Mouse (Mus musculus): ENCODE data around the gene Spint3. TPM values are rescaled to one million over a fixed set of nuclear protein-coding genes. Genes with fewer than 3 reads are reported as not detected.

Gene Spint3
- total RNA-seq, 2 experiments from 2014 or later: not detected

Other genes with a start within 250 kb of the Spint3 start
- not detected for gene Svs5, start 240.7 kb downstream of the Spint3 start, total RNA-seq (2021)
- under 1 TPM; 0.59 to 0.68 TPM for gene Slpi, start 184.4 kb downstream of the Spint3 start, total RNA-seq (2021)
- under 1 TPM; 0.34 to 0.45 TPM for gene Rbpjl, start 170.3 kb downstream of the Spint3 start, total RNA-seq (2021)
- 10 to 100 TPM; 13.0 to 17.5 TPM for gene Matn4, start 168.3 kb downstream of the Spint3 start, total RNA-seq (2021)
- 100 to 1,000 TPM; 101 to 146 TPM for gene Sdc4, start 129.6 kb downstream of the Spint3 start, total RNA-seq (2021)
- 10 to 100 TPM; 41.0 to 45.2 TPM for gene Sys1, start 116.5 kb downstream of the Spint3 start, total RNA-seq (2021)
- gene Gm20458, start 112.5 kb downstream of the Spint3 start, total RNA-seq (2021): 10 to 100 TPM in 1 of 2 experiments, 1 to 10 TPM in 1; 3.9 to 11.3 TPM
- gene Trp53tg5, start 99.7 kb downstream of the Spint3 start, total RNA-seq (2021): not detected
- 100 to 1,000 TPM; 116 to 118 TPM for gene Dbndd2, start 87.4 kb downstream of the Spint3 start, total RNA-seq (2021)
- gene Pigt, start 75.9 kb downstream of the Spint3 start, total RNA-seq (2021): 10 to 100 TPM; 85.3 to 87.3 TPM
- gene Wfdc2, start 11.0 kb downstream of the Spint3 start, total RNA-seq (2021): under 1 TPM in 1 of 2 experiments, not detected in 1; 0.34 TPM
- not detected for gene Wfdc6a, start 12.0 kb upstream of the Spint3 start, total RNA-seq (2021)
- gene Eppin, start 20.1 kb upstream of the Spint3 start, total RNA-seq (2021): not detected
- gene Wfdc6b, start 40.1 kb upstream of the Spint3 start, total RNA-seq (2021): not detected
- not detected for gene Wfdc8, start 40.2 kb upstream of the Spint3 start, total RNA-seq (2021)
- not detected for gene Wfdc16, start 65.3 kb upstream of the Spint3 start, total RNA-seq (2021)
- not detected for gene Wfdc10, start 82.6 kb upstream of the Spint3 start, total RNA-seq (2021)
- gene Wfdc9, start 83.1 kb upstream of the Spint3 start, total RNA-seq (2021): not detected
- gene Wfdc11, start 100.6 kb upstream of the Spint3 start, total RNA-seq (2021): not detected
- not detected for gene Wfdc13, start 111.6 kb upstream of the Spint3 start, total RNA-seq (2021)
- not detected for gene Spint4, start 125.0 kb upstream of the Spint3 start, total RNA-seq (2021)
- gene Spint5, start 141.8 kb upstream of the Spint3 start, total RNA-seq (2021): not detected
- 1 to 10 TPM in 1 of 2 experiments, under 1 TPM in 1; 0.89 to 1.0 TPM for gene Wfdc3, start 172.5 kb upstream of the Spint3 start, total RNA-seq (2021)
- 10 to 100 TPM; 37.0 TPM for gene Dnttip1, start 172.5 kb upstream of the Spint3 start, total RNA-seq (2021)
- gene Ube2c, start 196.4 kb upstream of the Spint3 start, total RNA-seq (2021): 1 to 10 TPM in 1 of 2 experiments, not detected in 1; 1.2 TPM
- gene Tnnc2, start 206.5 kb upstream of the Spint3 start, total RNA-seq (2021): not detected
- gene Snx21, start 212.4 kb upstream of the Spint3 start, total RNA-seq (2021): 10 to 100 TPM; 38.0 to 45.8 TPM
- gene Acot8, start 231.4 kb upstream of the Spint3 start, total RNA-seq (2021): 10 to 100 TPM; 24.3 to 25.4 TPM
- 1 to 10 TPM; 7.8 to 9.3 TPM for gene Zswim3, start 231.6 kb upstream of the Spint3 start, total RNA-seq (2021)
- gene Zswim1, start 249.2 kb upstream of the Spint3 start, total RNA-seq (2021): 10 to 100 TPM; 22.7 to 22.9 TPM

Measured in layer of hippocampus, postnatal 25 days (tissue).